Mouse (Mus musculus) forebrain, embryonic 16.5 days (tissue): ENCODE results near the gene Sorcs2. TPM values are rescaled to one million over a fixed set of nuclear protein-coding genes. Genes with fewer than 3 reads are reported as not detected.
A peak's percentile ranks its signal among the peaks of the same experiment; 100 is the strongest.
"Not testable (repeated sequence)": the region's sequence is repeated elsewhere in the genome, so short reads cannot be mapped to it uniquely, and the experiment has no call there.

Source experiments
- ATAC-seq: fragments of 200-750 bp; cut with Nextera tagmentation; 2 replicates; pipeline ENCODE4 v1.8.0; 2017; ENCODE audit warnings: mild to moderate bottlenecking, moderate library complexity
- H3K27ac ChIP-seq: fragments of 300-500 bp; sonication (generic); 2 replicates; pipeline ENCODE4 v1.5.1; 2014; ENCODE audit warnings: low read length, control low read depth
- H3K27me3 ChIP-seq: fragments of 300-500 bp; sonication (generic); replicated peaks from 2 replicates; pipeline ENCODE4 v1.6.1; 2014; ENCODE audit warnings: low read length; ENCODE audit not compliant: control insufficient read depth, insufficient read depth
- H3K36me3 ChIP-seq: fragments of 300-500 bp; sonication (generic); 2 replicates; pipeline ENCODE4 v1.6.1; 2014; ENCODE audit not compliant: control insufficient read depth, insufficient read depth
- H3K4me1 ChIP-seq: fragments of 300-500 bp; sonication (generic); replicated peaks from 2 replicates; pipeline ENCODE4 v1.6.1; 2014; ENCODE audit warnings: low read length; ENCODE audit not compliant: control insufficient read depth, insufficient read depth
- H3K4me2 ChIP-seq: fragments of 300-500 bp; sonication (generic); 2 replicates; pipeline ENCODE4 v1.6.1; 2014; ENCODE audit warnings: mild to moderate bottlenecking, low read length, control low read depth
- H3K4me3 ChIP-seq: fragments of 300-500 bp; sonication (generic); replicated peaks from 2 replicates; pipeline ENCODE4 v1.5.1; 2014; ENCODE audit warnings: mild to moderate bottlenecking, low read length, control low read depth
- H3K9ac ChIP-seq: fragments of 300-500 bp; sonication (generic); replicated peaks from 2 replicates; pipeline ENCODE4 v1.6.1; 2014; ENCODE audit warnings: low read depth, low read length, control low read depth
- H3K9me3 ChIP-seq: fragments of 300-500 bp; sonication (generic); 2 replicates; pipeline ENCODE4 v1.6.1; 2016; ENCODE audit warnings: low read length; ENCODE audit not compliant: control insufficient read depth
- WGBS: fragments of 180-500 bp; shearing (Covaris S2); extraction: QIAGEN DNeasy Blood & Tissue Kit; methylation state at CpG from one replicate; pipeline ENCODE4 v1.1.7; 2014; 5-methylcytosine and 5-hydroxymethylcytosine counted together
- polyA plus RNA-seq: library from polyadenylated mRNA; unstranded; fragments of >200 nt; fragmentation: Nextera tagmentation; extraction: Ambion mirVana; gene quantifications from 2 replicates; pipeline ENCODE4 v1.2.1, GENCODE M21; 2015

Sorcs2 gene
- polyA plus RNA-seq, 1 experiment from 2014 or later = 7.0 TPM

DNA sequence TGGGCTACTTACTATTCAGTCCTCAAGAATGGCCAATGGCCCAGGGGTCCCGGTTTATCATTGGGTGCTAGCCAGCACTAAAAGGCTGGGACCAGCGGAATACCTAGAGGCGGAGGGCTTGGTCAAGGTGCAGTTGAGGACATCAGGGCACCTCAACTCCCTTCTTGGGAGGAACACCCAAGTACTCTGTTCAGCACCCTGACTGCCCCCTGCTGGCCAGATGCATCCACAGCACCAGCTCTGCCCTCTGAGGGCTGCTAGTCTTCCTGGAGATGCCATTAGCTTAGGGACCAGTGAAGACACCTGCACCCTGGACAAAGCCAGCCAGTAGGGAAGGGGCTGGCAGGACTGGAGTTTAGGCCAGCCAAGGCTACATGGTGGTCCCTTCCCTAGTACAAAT lies 1.9 kb downstream of the Sorcs2 start:
- Histone ChIP-seq H3K36me3 (no peaks in the 10 kb centered on the region), H3K4me3 (no peak overlapping the region), H3K27me3 (peaks cover 4% of the 10 kb centered on the region; the same call in 1 of the 2 replicates), H3K4me1 (peaks cover 24% of the 10 kb centered on the region), H3K9me3 (no peaks in the 10 kb centered on the region), H3K27ac (no peak overlapping the region), H3K9ac (no peak overlapping the region), H3K4me2 (0 out of 2 replicates have a peak overlapping the region, but pooled peaks have one; percentile 8)
- ATAC-seq = no peak
- 65% methylated on average over 3 of the region's 3 CpGs for WGBS

GRCm38 (mm10) chr5:36394840-36395515 lies 3.0 kb downstream of the Sorcs2 start:
- no peak overlapping the region for H3K27ac ChIP-seq
- WGBS = 34% methylated on average over 11 of the region's 11 CpGs
- no peak overlapping the region for H3K4me3 ChIP-seq

DNA sequence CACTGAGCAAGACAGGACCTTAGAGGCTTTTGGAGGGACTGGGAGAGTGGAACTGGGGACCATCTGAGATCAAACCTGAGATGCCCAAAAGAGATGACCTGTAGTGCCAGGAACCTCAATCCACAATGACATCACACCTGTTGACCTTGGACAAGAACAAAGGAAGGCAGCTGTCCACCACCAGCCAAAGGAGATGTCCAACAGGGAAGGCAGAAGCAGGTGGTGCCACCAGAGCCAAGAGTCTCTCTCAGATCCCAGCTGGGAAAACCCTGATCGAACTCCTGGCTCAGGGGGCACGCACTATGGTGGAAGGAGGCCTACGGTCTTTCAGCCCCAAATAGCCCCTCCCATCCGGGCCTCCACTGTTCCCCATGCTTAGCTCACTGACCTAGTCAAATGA lies 6.2 kb downstream of the Sorcs2 start:
- Histone ChIP-seq H3K4me1 (peaks cover 12% of the 10 kb centered on the region), H3K27ac (no peak overlapping the region), H3K4me2 (no peak overlapping the region), H3K27me3 (no peaks in the 10 kb centered on the region), H3K4me3 (no peak overlapping the region), H3K36me3 (no peaks in the 10 kb centered on the region), H3K9me3 (no peaks in the 10 kb centered on the region), H3K9ac (no peak overlapping the region)
- 91% methylated on average over 4 of the region's 4 CpGs for WGBS
- no peak for ATAC-seq

More at GRCm38 (mm10) chr5:36394840-36395515, 3.0 kb downstream of the Sorcs2 start:
- H3K4me2 ChIP-seq = no peak overlapping the region
- H3K9ac ChIP-seq = no peak overlapping the region
- H3K9me3 ChIP-seq = no peaks in the 10 kb centered on the region
- no peak for ATAC-seq
- peaks cover 4% of the 10 kb centered on the region; the same call in 1 of the 2 replicates for H3K27me3 ChIP-seq
- no peaks in the 10 kb centered on the region for H3K36me3 ChIP-seq
- H3K4me1 ChIP-seq = peaks cover 24% of the 10 kb centered on the region

DNA sequence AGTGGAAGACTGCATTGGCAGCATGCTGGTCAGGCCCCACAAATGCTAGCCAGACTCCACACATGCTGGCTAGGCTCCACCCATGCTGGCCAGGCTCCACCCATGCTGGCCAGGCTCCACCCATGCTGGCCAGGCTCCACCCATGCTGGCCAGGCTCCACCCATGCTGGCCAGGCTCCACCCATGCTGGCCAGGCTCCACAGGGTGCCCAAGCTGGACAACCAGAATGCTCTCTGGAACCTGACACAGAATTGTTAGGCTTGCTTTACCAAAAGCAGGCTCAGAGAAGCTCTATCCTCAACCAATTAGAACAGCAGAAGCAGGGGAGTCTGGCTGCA lies 7.4 kb downstream of the Sorcs2 start:
- not testable (repeated sequence) for H3K4me2 ChIP-seq, ATAC-seq, H3K36me3 ChIP-seq, H3K27me3 ChIP-seq, H3K9me3 ChIP-seq, H3K9ac ChIP-seq, H3K27ac ChIP-seq, H3K4me1 ChIP-seq, H3K4me3 ChIP-seq

DNA sequence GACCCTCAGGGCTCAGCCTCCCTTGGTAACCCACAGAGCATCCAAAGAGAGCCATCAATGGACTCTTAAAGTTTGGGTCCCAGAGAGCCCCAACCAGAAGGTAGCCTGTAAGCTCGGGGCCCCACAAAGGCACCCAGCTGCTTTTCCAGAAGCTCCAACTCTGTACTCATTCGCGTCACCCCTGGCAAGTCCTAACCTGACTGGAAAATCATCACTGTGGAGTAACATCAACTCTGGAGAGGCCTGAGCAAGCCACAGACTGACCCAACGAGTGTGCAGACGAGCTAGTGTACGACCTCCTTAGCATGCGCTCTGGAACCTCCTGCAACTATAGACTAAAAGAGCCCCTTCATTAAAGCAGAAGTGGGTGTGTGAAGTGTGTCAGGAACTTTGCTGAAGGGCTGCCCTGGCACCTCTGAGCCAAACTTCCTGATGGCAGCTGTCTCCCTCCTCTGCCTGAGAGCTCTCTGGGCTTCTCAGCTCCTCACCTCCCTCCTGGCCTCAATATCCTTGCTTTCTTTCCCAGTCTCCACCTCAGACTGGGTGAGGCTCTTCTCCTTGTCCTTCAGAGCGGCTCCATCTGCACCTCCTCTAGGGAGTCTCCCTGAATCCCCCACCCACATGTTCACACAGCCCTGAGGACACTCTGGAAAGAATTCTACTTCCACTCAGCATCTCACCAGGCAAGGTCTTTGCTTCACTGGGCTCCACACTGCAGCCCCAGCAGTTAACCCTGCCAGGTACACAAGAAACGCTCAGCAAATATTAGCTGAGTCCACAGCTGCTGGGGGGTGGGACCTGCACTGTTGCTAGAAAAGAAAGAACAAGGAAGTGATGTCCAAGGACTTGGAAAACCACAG lies 8.0 kb downstream of the Sorcs2 start:
- H3K9me3 ChIP-seq = no peaks in the 10 kb centered on the region
- no peak overlapping the region for H3K4me2 ChIP-seq
- no peaks in the 10 kb centered on the region for H3K27me3 ChIP-seq
- H3K27ac ChIP-seq = no peak overlapping the region
- 75% methylated on average over 9 of the region's 9 CpGs for WGBS
- H3K4me3 ChIP-seq = no peak overlapping the region
- no peak; the same call in 1 of the 2 replicates for ATAC-seq
- no peaks in the 10 kb centered on the region for H3K36me3 ChIP-seq
- 0 out of 2 replicates have a peak, but pooled peaks cover 3% of the 10 kb centered on the region for H3K4me1 ChIP-seq
- H3K9ac ChIP-seq = no peak overlapping the region

DNA sequence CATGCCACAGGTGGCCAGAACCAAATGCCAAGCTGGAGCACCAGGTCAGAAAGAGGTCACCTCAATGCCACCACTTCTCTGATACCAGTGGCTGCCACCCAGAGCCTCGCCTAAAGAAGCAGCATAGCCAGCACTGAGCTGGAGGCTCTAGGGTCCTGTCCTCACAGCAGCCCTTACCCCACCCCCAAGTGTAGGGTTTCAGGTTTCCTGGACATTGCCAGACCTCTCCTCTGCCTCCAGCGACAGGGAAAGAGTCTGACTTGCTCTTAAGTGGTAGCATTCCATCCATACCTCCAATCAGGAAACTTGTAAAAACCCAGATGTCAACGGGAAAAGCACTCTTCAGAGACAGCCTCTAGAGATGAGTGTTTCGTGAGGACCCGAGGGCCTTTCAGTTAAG lies 12.9 kb downstream of the Sorcs2 start:
- no peaks in the 10 kb centered on the region for H3K4me1 ChIP-seq
- H3K36me3 ChIP-seq = no peaks in the 10 kb centered on the region
- H3K9ac ChIP-seq = no peak overlapping the region
- no peak for ATAC-seq
- no peak overlapping the region for H3K4me3 ChIP-seq
- WGBS = 52% methylated on average over 5 of the region's 5 CpGs
- no peaks in the 10 kb centered on the region for H3K27me3 ChIP-seq
- H3K9me3 ChIP-seq = no peaks in the 10 kb centered on the region
- H3K27ac ChIP-seq = no peak overlapping the region
- H3K4me2 ChIP-seq = no peak overlapping the region

DNA sequence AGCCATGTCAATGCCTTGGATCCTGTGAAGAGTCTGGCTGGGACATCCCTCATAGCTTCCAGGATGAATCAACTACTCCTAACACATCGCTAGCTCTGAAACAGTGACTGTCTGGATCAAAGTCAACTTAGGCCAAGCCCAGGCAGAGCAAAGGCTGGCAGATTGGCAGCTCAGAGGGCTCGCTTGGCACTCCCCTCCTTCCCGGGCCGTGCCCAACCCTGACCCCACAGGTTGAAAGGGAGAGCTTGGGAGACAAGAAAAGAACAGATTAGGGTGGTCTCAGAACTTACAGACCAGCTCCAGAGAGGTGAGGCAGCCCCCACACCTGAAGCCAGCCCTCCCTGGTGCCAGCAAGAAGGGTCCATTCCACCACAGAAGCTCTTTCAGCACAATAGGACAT lies 14.5 kb downstream of the Sorcs2 start:
- Histone ChIP-seq H3K27me3 (no peaks in the 10 kb centered on the region), H3K4me1 (no peaks in the 10 kb centered on the region), H3K9ac (no peak overlapping the region), H3K27ac (no peak overlapping the region), H3K4me2 (no peak overlapping the region), H3K36me3 (no peaks in the 10 kb centered on the region), H3K4me3 (no peak overlapping the region), H3K9me3 (no peaks in the 10 kb centered on the region)
- ATAC-seq = no peak
- WGBS = 77% methylated on average over 4 of the region's 4 CpGs

- Histone ChIP-seq H3K4me3 (no peak overlapping the region), H3K27ac (no peak overlapping the region), H3K36me3 (no peaks in the 10 kb centered on the region), H3K4me1 (no peaks in the 10 kb centered on the region), H3K27me3 (no peaks in the 10 kb centered on the region), H3K4me2 (no peak overlapping the region), H3K9me3 (no peaks in the 10 kb centered on the region), H3K9ac (no peak overlapping the region)
- 63% methylated on average over 4 of the region's 4 CpGs for WGBS
- ATAC-seq = no peak
Measured at GRCm38 (mm10) chr5:36382721-36383120, 15.2 kb downstream of the Sorcs2 start.

DNA sequence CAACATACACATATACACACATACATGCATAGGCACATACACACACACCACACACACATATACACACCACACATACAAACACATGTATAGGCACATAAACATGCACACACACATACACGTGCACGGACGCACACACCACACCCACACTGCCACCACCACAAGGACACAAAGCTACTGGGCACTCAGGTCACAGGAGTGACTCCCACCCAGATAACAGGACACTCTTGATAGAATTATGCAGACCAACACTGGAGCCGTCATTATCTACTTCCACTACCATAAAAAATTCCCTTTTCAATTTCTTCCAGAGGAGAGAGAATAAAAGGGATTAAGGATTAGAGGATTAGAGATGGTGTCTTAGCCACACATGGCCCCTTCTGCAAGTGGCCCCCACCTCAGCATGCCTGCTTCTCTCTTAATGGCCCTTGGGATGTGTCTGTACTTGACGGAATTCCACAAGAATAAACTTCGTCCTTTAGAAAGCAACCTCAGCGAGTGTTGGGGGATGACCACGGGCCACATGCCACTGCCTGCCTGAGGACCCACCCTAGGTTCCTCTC lies 15.7 kb downstream of the Sorcs2 start:
- 41% methylated on average over 8 of the region's 8 CpGs for WGBS
- Histone ChIP-seq H3K4me2 (no peak overlapping the region), H3K27me3 (no peaks in the 10 kb centered on the region), H3K27ac (no peak overlapping the region), H3K9me3 (no peaks in the 10 kb centered on the region), H3K4me1 (no peaks in the 10 kb centered on the region), H3K4me3 (no peak overlapping the region), H3K9ac (no peak overlapping the region), H3K36me3 (no peaks in the 10 kb centered on the region)
- no peak for ATAC-seq
